ENCODE assay signal across 9 mouse cellular contexts in the genomic region with DNA sequence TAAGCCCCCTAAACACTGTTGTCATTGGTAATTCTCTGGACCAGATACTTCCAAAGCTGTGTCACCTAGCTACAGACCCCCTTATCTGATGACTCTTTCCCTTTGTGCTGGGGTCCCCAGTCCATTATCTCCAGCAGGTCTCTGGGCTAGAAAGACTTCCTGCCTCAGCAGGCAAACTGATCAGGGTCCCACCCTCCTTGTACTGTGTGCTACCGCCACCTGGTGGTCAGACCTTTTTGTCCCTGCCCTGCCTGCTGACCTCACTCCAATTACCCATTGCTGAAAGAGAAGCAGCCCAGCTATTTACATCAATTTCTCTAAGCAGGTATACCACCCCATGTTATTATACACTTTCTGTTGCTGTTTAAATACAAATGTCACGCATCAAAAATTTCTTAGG. TPM values are rescaled to one million over a fixed set of nuclear protein-coding genes. Genes with fewer than 3 reads are reported as not detected.
DNase-seq lines count a peak whose midpoint lies in the region; ATAC-seq and TF ChIP-seq lines count a peak whose summit lies in the region.
"Had no signal": no experiment of that assay in that cellular context is flagged by ENCODE, and none has a peak within 500 bp of the region (broad histone marks: within the 10 kb centered on the region; RNA-seq: fewer than 3 reads in every experiment).

No protein-coding gene starts in this region.

- H3K4me1 ChIP-seq in intestine, postnatal 0 days (replicated peaks; ENCODE audit: control insufficient read depth, insufficient read depth, low read length), result no peaks in the 10 kb centered on the region
- H3K4me1 ChIP-seq in midbrain, embryonic 16.5 days (ENCODE audit: control insufficient read depth, insufficient read depth, low read length), result 0 out of 2 replicates have a peak, but pooled peaks cover 4% of the 10 kb centered on the region
- H3K4me1 ChIP-seq: embryonic facial prominence, embryonic 15.5 days had no signal

- no peaks in the 10 kb centered on the region for H3K9me3 ChIP-seq in intestine, postnatal 0 days (ENCODE audit: control insufficient read depth)
- H3K9me3 ChIP-seq in midbrain, embryonic 16.5 days (replicated peaks; ENCODE audit: control insufficient read depth, low read length, poor library complexity, severe bottlenecking), result no peaks in the 10 kb centered on the region
- H3K9me3 ChIP-seq: embryonic facial prominence, embryonic 15.5 days had no signal

- peak; percentile 42 for DNase-seq in ovary, postnatal 10 days (ENCODE audit: low spot score)
- no peak for DNase-seq in ovary, adult 18-20 months (ENCODE audit: low spot score)
- peak; percentile 41 for DNase-seq in cerebellum, adult 8-10 months
- DNase-seq in frontal cortex, adult 2 months (ENCODE audit: extremely low spot score in 1 of 2, low spot score in 1 of 2), result peak; percentile 33 to 90
- peak; percentile 69 to 73 for DNase-seq in left cerebral cortex, postnatal 36 days (ENCODE audit: low spot score in 2 of 2)
- DNase-seq in testis, postnatal 14 days (ENCODE audit: low spot score), result peak; percentile 31

- no peak overlapping the region for H3K4me3 ChIP-seq in intestine, postnatal 0 days (ENCODE audit: low read depth, low read length)
- no peak overlapping the region for H3K4me3 ChIP-seq in midbrain, embryonic 16.5 days (ENCODE audit: low read depth, low read length)
- H3K4me3 ChIP-seq: embryonic facial prominence, embryonic 15.5 days had no signal

- H3K9ac ChIP-seq in intestine, postnatal 0 days (ENCODE audit: low read depth, low read length), result no peak overlapping the region
- H3K9ac ChIP-seq in midbrain, embryonic 16.5 days (ENCODE audit: low read depth, low read length), result no peak overlapping the region
- H3K9ac ChIP-seq: embryonic facial prominence, embryonic 15.5 days had no signal

- TF ChIP-seq CTCF in intestine, postnatal 0 days (IDR thresholded peaks at IDR 0.05; ENCODE audit: low read depth), result peak; percentile 93

- intact Hi-C loops in left cerebral cortex, postnatal 36 days (cut with DNase I), result loop anchor here (2.0 to 10.0 kb wide), 2 partner anchors 70 to 256 kb away; no protein-coding TSS in a partner anchor

- H3K27me3 ChIP-seq in intestine, postnatal 0 days (replicated peaks; ENCODE audit: control insufficient read depth, insufficient read depth, low read length), result 0 out of 2 replicates have a peak, but pooled peaks cover 5% of the 10 kb centered on the region
- no peaks in the 10 kb centered on the region for H3K27me3 ChIP-seq in midbrain, embryonic 16.5 days (ENCODE audit: control insufficient read depth, insufficient read depth, low read depth, low read length)

- 11% methylated on average over 2 of the region's 2 CpGs for WGBS in intestine, postnatal 0 days
- 3% methylated on average over 2 of the region's 2 CpGs for WGBS in midbrain, embryonic 16.5 days

- no peak overlapping the region for H3K27ac ChIP-seq in intestine, postnatal 0 days (ENCODE audit: low read depth, low read length)
- H3K27ac ChIP-seq in midbrain, embryonic 16.5 days (ENCODE audit: low read length), result no peak overlapping the region
- H3K27ac ChIP-seq: embryonic facial prominence, embryonic 15.5 days had no signal

- ATAC-seq in intestine, postnatal 0 days, result no peak
- 0 out of 2 replicates have a peak, but pooled peaks have one; percentile 16 for ATAC-seq in midbrain, embryonic 16.5 days

- H3K36me3 ChIP-seq in intestine, postnatal 0 days (ENCODE audit: control insufficient read depth, insufficient read depth), result no peaks in the 10 kb centered on the region
- H3K36me3 ChIP-seq in midbrain, embryonic 16.5 days (ENCODE audit: control insufficient read depth, insufficient read depth, low read length), result no peaks in the 10 kb centered on the region
- H3K36me3 ChIP-seq: embryonic facial prominence, embryonic 15.5 days had no signal

- H3K4me2 ChIP-seq in intestine, postnatal 0 days (replicated peaks; ENCODE audit: low read depth), result no peak overlapping the region
- H3K4me2 ChIP-seq in midbrain, embryonic 16.5 days (ENCODE audit: low read length), result no peak overlapping the region
- H3K4me2 ChIP-seq: embryonic facial prominence, embryonic 15.5 days had no signal

RNA-seq across cellular contexts. Expression of gene Ccna1, which starts 9.1 kb away (rescaled TPM):
- 1.2 and 1.4 TPM in 2 replicates for polyA plus RNA-seq in frontal cortex, adult 2 months (2012; rRNA removed)
- polyA plus RNA-seq in intestine, postnatal 0 days (2015; fragmentation: Nextera tagmentation; extraction: Ambion mirVana), result 0.86 and 1.3 TPM in 2 replicates
- 1 to 10 TPM; 1.7 to 1.9 TPM for total RNA-seq in left cerebral cortex, postnatal 36 days (2021)
- polyA plus RNA-seq in midbrain, embryonic 16.5 days (2015; fragmentation: Nextera tagmentation; extraction: Ambion mirVana), result 1.8 and 2.2 TPM in 2 replicates

RNA-seq across cellular contexts. Expression of gene Spg20, which starts 47.5 kb away (rescaled TPM):
- 20.1 and 20.2 TPM in 2 replicates for polyA plus RNA-seq in frontal cortex, adult 2 months (2012; rRNA removed)
- 27.9 and 30.0 TPM in 2 replicates for polyA plus RNA-seq in intestine, postnatal 0 days (2015; fragmentation: Nextera tagmentation; extraction: Ambion mirVana)
- total RNA-seq in left cerebral cortex, postnatal 36 days (2021), result 10 to 100 TPM; 26.1 to 34.3 TPM
- 13.3 and 14.6 TPM in 2 replicates for polyA plus RNA-seq in midbrain, embryonic 16.5 days (2015; fragmentation: Nextera tagmentation; extraction: Ambion mirVana)
